Mouse (Mus musculus) frontal cortex, postnatal 10 days (tissue): ENCODE results near the gene Ipp.

Source experiments
- DNase-seq, 2 experiments: peaks; one replicate each; pipeline ENCODE4 v3.0.0; 2022; ENCODE audit warnings: low spot score in 2 of 2, mixed read lengths in 1 of 2

Ipp gene

GRCm38 (mm10) chr4:116557306-116558121 lies 50.2 kb downstream of the Ipp start, which contains the start of gene Gpbp1l1:
TSS of gene Gpbp1l1 (plus strand) at chr4:116557658.
- DNase-seq: peak; percentile 95 to 97

- DNase-seq: no peak
Observed at GRCm38 (mm10) chr4:116558151-116558882, 51.0 kb downstream of the Ipp start.
